Mouse (Mus musculus): ENCODE measurements around the gene Rftn1.

DNA sequence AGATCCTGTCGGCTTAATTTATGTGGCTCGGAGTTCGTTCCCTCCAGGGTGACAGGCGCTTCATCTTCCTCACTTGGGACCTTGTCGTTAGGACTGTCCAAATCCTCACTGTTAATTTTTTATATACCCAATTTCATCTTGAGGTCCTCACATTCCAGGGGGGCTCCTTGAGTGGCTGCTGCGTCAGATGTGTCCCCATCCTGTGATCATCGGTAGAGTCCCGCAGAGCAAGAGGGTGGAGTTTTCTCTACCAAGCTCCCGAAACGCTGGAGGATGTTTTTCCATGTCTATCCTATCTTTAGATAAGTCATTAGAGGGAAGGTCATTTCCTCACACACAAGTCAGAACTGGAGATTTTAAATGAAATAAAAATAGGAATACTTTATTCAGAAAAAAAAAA, 55.0 kb downstream of the Rftn1 start:
- TF ChIP-seq POLR2A (IDR thresholded peaks at IDR 0.05; ENCODE audit: control insufficient read depth, extremely low read depth, insufficient read depth, low read length, poor library complexity) (no peak), CTCF (IDR thresholded peaks at IDR 0.05; ENCODE audit: borderline replicate concordance, control insufficient read depth, extremely low read depth, insufficient read depth, low read length, poor library complexity) (no peak)

Measured in thymus, adult 2 months (tissue).